17 mouse cellular contexts compared by ENCODE assay signal in the genomic region with DNA sequence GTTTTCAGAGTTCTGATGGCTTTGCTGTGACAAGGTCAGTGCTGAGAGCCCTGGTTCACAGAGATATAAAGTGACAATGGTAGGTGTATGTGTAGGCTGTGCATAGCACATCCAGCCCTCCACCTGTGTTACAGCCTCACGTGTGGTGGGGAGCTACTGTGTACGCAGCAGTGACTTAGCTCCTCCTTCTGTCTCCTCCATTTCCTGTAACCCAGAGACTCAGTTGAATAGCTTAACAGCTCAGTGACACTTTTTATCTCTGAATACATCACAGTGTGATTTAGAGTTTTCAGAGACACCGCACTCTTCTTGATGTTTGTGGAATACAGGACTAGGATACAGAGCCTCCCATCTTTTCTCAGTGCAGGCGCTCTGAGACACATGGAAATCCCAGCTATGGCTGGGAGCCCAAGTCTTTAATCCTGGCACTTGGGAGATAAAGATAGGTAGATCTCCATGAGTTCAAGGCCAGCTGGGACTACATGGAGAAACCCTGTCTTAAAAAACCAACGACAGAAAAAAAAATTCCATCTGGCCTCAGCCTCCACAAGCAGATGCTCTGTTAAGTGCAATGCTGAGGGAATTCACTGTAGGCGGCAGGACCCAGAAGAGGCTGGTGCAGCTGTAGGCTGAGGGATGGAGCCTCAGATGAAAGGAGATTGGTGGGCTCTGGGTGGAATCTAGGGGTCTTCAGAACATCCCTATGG. TPM values are rescaled to one million over a fixed set of nuclear protein-coding genes. Genes with fewer than 3 reads are reported as not detected.
DNase-seq lines count a peak whose midpoint lies in the region; ATAC-seq and TF ChIP-seq lines count a peak whose summit lies in the region.
"Had no signal": no experiment of that assay in that cellular context is flagged by ENCODE, and none has a peak within 500 bp of the region (broad histone marks: within the 10 kb centered on the region; RNA-seq: fewer than 3 reads in every experiment).

No protein-coding gene starts in this region.

- peak; percentile 95 for ATAC-seq in inflammation-experienced regulatory T-cells, adult 6 months
- no peak for ATAC-seq in midbrain, embryonic 13.5 days
- ATAC-seq in stomach, postnatal 0 days (ENCODE audit: low FRiP score, low TSS enrichment) = no peak
- ATAC-seq: liver, postnatal 0 days had no signal

- peak; percentile 79 to 84 for DNase-seq in frontal cortex, adult 2 months (ENCODE audit: extremely low spot score in 1 of 2, low spot score in 1 of 2)
- no peak for DNase-seq in frontal cortex, postnatal 10 days (ENCODE audit: low spot score in 2 of 2)
- peak; percentile 64 to 74 for DNase-seq in left cerebral cortex, postnatal 36 days (ENCODE audit: low spot score in 2 of 2)
- DNase-seq in thymus, postnatal 14 days = peak; percentile 74
- no peak for DNase-seq in heart, postnatal 4 days
- no peak for DNase-seq in stomach, postnatal 0 days (ENCODE audit: low spot score)
- DNase-seq: gastrocnemius, adult 2 months; kidney, adult 9 months; liver, postnatal 0 days had no signal

- peaks cover 19% of the 10 kb centered on the region for H3K4me1 ChIP-seq in midbrain, embryonic 13.5 days (replicated peaks)
- H3K4me1 ChIP-seq in stomach, postnatal 0 days (replicated peaks; ENCODE audit: control insufficient read depth, insufficient read depth) = no peaks in the 10 kb centered on the region; the same call in 1 of the 2 replicates

- TF ChIP-seq CTCF in stomach, postnatal 0 days (IDR thresholded peaks at IDR 0.05; ENCODE audit: low read depth) = no peak

- H3K9ac ChIP-seq in midbrain, embryonic 13.5 days (replicated peaks) = no peak overlapping the region
- H3K9ac ChIP-seq in stomach, postnatal 0 days (ENCODE audit: low read length) = no peak overlapping the region
- H3K9ac ChIP-seq: liver, postnatal 0 days had no signal

- 88% methylated on average over 6 of the region's 6 CpGs for WGBS in midbrain, embryonic 13.5 days
- 73% methylated on average over 6 of the region's 6 CpGs for WGBS in stomach, postnatal 0 days

- intact Hi-C loops in left cerebral cortex, postnatal 36 days (cut with DNase I) = no loop called here

- no peak overlapping the region for H3K27ac ChIP-seq in midbrain, embryonic 13.5 days
- H3K27ac ChIP-seq in stomach, postnatal 0 days (replicated peaks) = no peak overlapping the region
- H3K27ac ChIP-seq: gastrocnemius, adult 2 months; heart, embryonic 10.5 days had no signal

- H3K9me3 ChIP-seq in midbrain, embryonic 13.5 days = no peaks in the 10 kb centered on the region
- H3K9me3 ChIP-seq in stomach, postnatal 0 days (ENCODE audit: control insufficient read depth, low read length) = no peaks in the 10 kb centered on the region
- H3K9me3 ChIP-seq: heart, embryonic 10.5 days had no signal

- no peak for TF ChIP-seq EP300 in stomach, postnatal 0 days (optimal IDR thresholded peaks at IDR 0.05)

- no peak overlapping the region for H3K4me2 ChIP-seq in midbrain, embryonic 13.5 days (replicated peaks)
- no peak overlapping the region for H3K4me2 ChIP-seq in stomach, postnatal 0 days (replicated peaks; ENCODE audit: low read depth)

- H3K27me3 ChIP-seq in midbrain, embryonic 13.5 days = no peaks in the 10 kb centered on the region
- no peaks in the 10 kb centered on the region for H3K27me3 ChIP-seq in stomach, postnatal 0 days (ENCODE audit: control insufficient read depth, insufficient read depth, low read length)

- H3K36me3 ChIP-seq in midbrain, embryonic 13.5 days = peaks cover 11% of the 10 kb centered on the region
- H3K36me3 ChIP-seq in stomach, postnatal 0 days (ENCODE audit: control insufficient read depth, insufficient read depth, low read length) = no peaks in the 10 kb centered on the region

- H3K4me3 ChIP-seq in midbrain, embryonic 13.5 days (replicated peaks) = no peak overlapping the region
- H3K4me3 ChIP-seq in stomach, postnatal 0 days (ENCODE audit: low read depth, low read length) = no peak overlapping the region
- H3K4me3 ChIP-seq: erythroblast, embryonic 14.5 days; gastrocnemius, adult 2 months; heart, embryonic 10.5 days had no signal

RNA-seq across cellular contexts. Expression of gene Armc7, which starts 6.2 kb away (rescaled TPM):
- polyA plus RNA-seq in frontal cortex, adult 2 months (2012; rRNA removed) = 9.9 TPM in 2 replicates
- polyA plus RNA-seq in inflammation-experienced regulatory T-cells, adult 6 months (2017; shearing (Covaris generic)) = 10 to 100 TPM; 68.2 to 95.6 (median 70.3) TPM
- total RNA-seq in left cerebral cortex, postnatal 36 days (2021) = 10 to 100 TPM; 13.0 to 13.5 TPM
- 1 to 10 TPM; 3.1 to 4.3 TPM for total RNA-seq in heart, postnatal 4 days (2021)
- polyA plus RNA-seq in midbrain, embryonic 13.5 days (2015; fragmentation: Nextera tagmentation; extraction: Ambion mirVana) = 17.4 and 17.8 TPM in 2 replicates
- 6.3 and 6.5 TPM in 2 replicates for polyA plus RNA-seq in stomach, postnatal 0 days (2015; fragmentation: Nextera tagmentation; extraction: Ambion mirVana)

RNA-seq across cellular contexts. Expression of gene Nt5c, which starts 10.0 kb away (rescaled TPM):
- 73.9 and 74.9 TPM in 2 replicates for polyA plus RNA-seq in frontal cortex, adult 2 months (2012; rRNA removed)
- polyA plus RNA-seq in inflammation-experienced regulatory T-cells, adult 6 months (2017; shearing (Covaris generic)) = 100 to 1,000 TPM; 242 to 269 (median 245) TPM
- total RNA-seq in left cerebral cortex, postnatal 36 days (2021) = 10 to 100 TPM; 61.0 to 69.8 TPM
- total RNA-seq in heart, postnatal 4 days (2021) = 10 to 100 TPM; 27.3 to 27.4 TPM
- 90.2 and 96.5 TPM in 2 replicates for polyA plus RNA-seq in midbrain, embryonic 13.5 days (2015; fragmentation: Nextera tagmentation; extraction: Ambion mirVana)
- polyA plus RNA-seq in stomach, postnatal 0 days (2015; fragmentation: Nextera tagmentation; extraction: Ambion mirVana) = 145 and 152 TPM in 2 replicates

RNA-seq across cellular contexts. Expression of gene Slc16a5, which starts 19.4 kb away (rescaled TPM):
- 0.06 TPM in 1 of 2 replicates, not detected in the other for polyA plus RNA-seq in frontal cortex, adult 2 months (2012; rRNA removed)
- polyA plus RNA-seq in inflammation-experienced regulatory T-cells, adult 6 months (2017; shearing (Covaris generic)) = 1 to 10 TPM; 1.1 to 3.5 (median 2.8) TPM
- total RNA-seq in left cerebral cortex, postnatal 36 days (2021) = not detected
- total RNA-seq in heart, postnatal 4 days (2021) = under 1 TPM in 1 of 2 experiments, not detected in 1; 0.29 TPM
- 0.09 and 0.13 TPM in 2 replicates for polyA plus RNA-seq in midbrain, embryonic 13.5 days (2015; fragmentation: Nextera tagmentation; extraction: Ambion mirVana)
- polyA plus RNA-seq in stomach, postnatal 0 days (2015; fragmentation: Nextera tagmentation; extraction: Ambion mirVana) = 14.4 and 17.3 TPM in 2 replicates
- total RNA-seq: common myeloid progenitor, adult 5-6 weeks; gastrocnemius, adult 2 months; MEL had no signal
- polyA plus RNA-seq: erythroblast, embryonic 14.5 days had no signal

RNA-seq across cellular contexts. Expression of gene Jpt1, which starts 32.5 kb away (rescaled TPM):
- polyA plus RNA-seq in frontal cortex, adult 2 months (2012; rRNA removed) = 209 and 216 TPM in 2 replicates
- polyA plus RNA-seq in inflammation-experienced regulatory T-cells, adult 6 months (2017; shearing (Covaris generic)) = 100 to 1,000 TPM; 619 to 638 (median 633) TPM
- 100 to 1,000 TPM; 143 to 159 TPM for total RNA-seq in left cerebral cortex, postnatal 36 days (2021)
- total RNA-seq in heart, postnatal 4 days (2021) = 100 to 1,000 TPM; 559 to 561 TPM
- 1,462 and 1,532 TPM in 2 replicates for polyA plus RNA-seq in midbrain, embryonic 13.5 days (2015; fragmentation: Nextera tagmentation; extraction: Ambion mirVana)
- 356 and 371 TPM in 2 replicates for polyA plus RNA-seq in stomach, postnatal 0 days (2015; fragmentation: Nextera tagmentation; extraction: Ambion mirVana)

RNA-seq across cellular contexts. Expression of gene Trim80, which starts 41.4 kb away (rescaled TPM):
- 0.06 and 0.17 TPM in 2 replicates for polyA plus RNA-seq in frontal cortex, adult 2 months (2012; rRNA removed)
- not detected for polyA plus RNA-seq in inflammation-experienced regulatory T-cells, adult 6 months (2017; shearing (Covaris generic))
- total RNA-seq in left cerebral cortex, postnatal 36 days (2021) = not detected
- not detected for total RNA-seq in heart, postnatal 4 days (2021)
- not detected in 2 replicates for polyA plus RNA-seq in midbrain, embryonic 13.5 days (2015; fragmentation: Nextera tagmentation; extraction: Ambion mirVana)
- 0.10 and 0.13 TPM in 2 replicates for polyA plus RNA-seq in stomach, postnatal 0 days (2015; fragmentation: Nextera tagmentation; extraction: Ambion mirVana)
- total RNA-seq: common myeloid progenitor, adult 5-6 weeks; gastrocnemius, adult 2 months; MEL had no signal
- polyA plus RNA-seq: erythroblast, embryonic 14.5 days; hindbrain, embryonic 11.5 days; limb, embryonic 11.5 days had no signal

Comparison
In these comparisons a context has a peak if more than half of its experiments do, and no peak if none do; other contexts are left out.
1. DNase-seq: peak in frontal cortex, adult 2 months (2 of 2), left cerebral cortex, postnatal 36 days (2 of 2) and thymus, postnatal 14 days (single experiment); none in frontal cortex, postnatal 10 days (0 of 2), heart, postnatal 4 days (single experiment) and stomach, postnatal 0 days (single experiment).